Mouse (Mus musculus): Measurements from ENCODE around the gene Rad9b. TPM values are rescaled to one million over a fixed set of nuclear protein-coding genes. Genes with fewer than 3 reads are reported as not detected.

Gene Rad9b
- polyA plus RNA-seq, 2 experiments = 9.7 to 17.3 TPM

DNA sequence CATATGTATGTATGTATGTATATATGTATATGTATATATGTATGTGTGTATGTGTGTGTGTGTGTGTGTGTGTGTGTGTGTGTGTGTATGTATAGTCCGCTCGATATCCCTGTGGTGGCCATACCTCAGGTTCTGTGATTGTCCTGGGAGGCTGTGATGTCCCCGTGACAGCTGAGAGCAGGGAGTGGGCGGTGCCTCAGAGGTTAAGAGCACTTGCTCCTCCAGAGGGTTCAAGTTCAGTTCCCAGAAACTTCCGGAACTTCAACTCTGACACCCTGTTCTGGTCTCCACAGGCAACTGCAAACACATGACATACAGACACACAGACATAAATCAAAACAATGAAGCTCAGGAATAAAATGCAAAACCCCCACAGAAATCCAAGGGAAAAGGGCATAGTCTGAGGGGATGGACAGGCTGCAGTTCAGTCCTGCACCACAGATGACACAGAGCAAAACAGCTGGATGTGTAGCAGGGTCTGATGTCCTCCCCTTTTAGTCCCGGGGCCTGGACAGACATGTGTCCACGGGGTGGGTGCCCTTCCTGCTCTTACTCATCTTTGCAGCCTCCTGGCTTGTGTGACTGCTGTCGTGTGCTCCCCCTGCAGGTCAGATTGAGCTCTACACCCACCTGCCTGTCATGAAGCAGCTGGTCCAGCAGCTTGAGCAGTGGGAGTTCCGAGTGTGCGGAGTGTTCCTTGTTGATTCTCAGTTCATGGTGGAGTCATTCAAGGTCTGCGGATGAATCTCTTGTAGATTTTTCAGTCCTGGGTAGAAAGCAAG is 25.5 kb upstream of the Rad9b start:
- peaks cover 53% of the 10 kb centered on the region for H3K36me3 ChIP-seq (ENCODE audit: control insufficient read depth, insufficient read depth, low read length)
- no peak overlapping the region for H3K4me3 ChIP-seq (replicated peaks; ENCODE audit: low read length)
- H3K4me2 ChIP-seq (replicated peaks; ENCODE audit: low read depth, low read length, severe bottlenecking) = no peak overlapping the region
- peak; percentile 65 for DNase-seq (ENCODE audit: low spot score)
- H3K9me3 ChIP-seq (ENCODE audit: control insufficient read depth, low read length) = no peaks in the 10 kb centered on the region
- H3K4me1 ChIP-seq (ENCODE audit: control insufficient read depth, insufficient read depth, low read length) = no peaks in the 10 kb centered on the region
- no peaks in the 10 kb centered on the region for H3K27me3 ChIP-seq (ENCODE audit: control insufficient read depth, insufficient read depth, low read length)
- TF ChIP-seq POLR2A (IDR thresholded peaks at IDR 0.05; ENCODE audit: borderline replicate concordance, extremely low read depth, insufficient read depth, insufficient read length) = no peak
- H3K27ac ChIP-seq (replicated peaks; ENCODE audit: low read depth, low read length) = no peak overlapping the region
- H3K9ac ChIP-seq (ENCODE audit: low read depth, low read length, severe bottlenecking) = no peak overlapping the region
- ATAC-seq (ENCODE audit: low FRiP score, low read depth) = peak; percentile 63; the same call in 1 of the 2 replicates
- WGBS = 57% methylated on average over 10 of the region's 11 CpGs

DNA sequence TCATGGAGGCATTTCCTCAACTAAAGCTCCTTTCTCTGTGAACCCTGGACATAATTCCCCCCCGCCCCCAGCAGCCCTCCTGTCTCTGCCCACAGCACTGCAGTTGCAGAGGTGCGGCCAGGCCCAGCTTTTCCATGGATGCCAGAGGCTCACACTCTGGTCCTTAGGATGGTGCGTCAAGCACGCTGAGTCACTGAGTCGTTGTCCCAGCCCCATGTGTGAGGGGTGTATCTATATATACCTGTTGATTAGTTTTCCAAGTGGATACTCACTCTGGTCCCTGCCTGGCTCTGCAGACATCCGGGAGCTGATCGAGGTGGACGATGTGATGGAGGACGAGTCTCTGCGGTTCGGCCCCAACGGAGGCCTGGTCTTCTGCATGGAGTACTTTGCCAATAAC is 24.1 kb upstream of the Rad9b start:
- Histone ChIP-seq H3K4me2 (replicated peaks; ENCODE audit: low read depth, low read length, severe bottlenecking) (no peak overlapping the region), H3K9ac (ENCODE audit: low read depth, low read length, severe bottlenecking) (no peak overlapping the region), H3K36me3 (ENCODE audit: control insufficient read depth, insufficient read depth, low read length) (peaks cover 58% of the 10 kb centered on the region), H3K9me3 (ENCODE audit: control insufficient read depth, low read length) (no peaks in the 10 kb centered on the region), H3K27me3 (ENCODE audit: control insufficient read depth, insufficient read depth, low read length) (no peaks in the 10 kb centered on the region), H3K27ac (replicated peaks; ENCODE audit: low read depth, low read length) (no peak overlapping the region), H3K4me1 (ENCODE audit: control insufficient read depth, insufficient read depth, low read length) (peaks cover 3% of the 10 kb centered on the region; the same call in 1 of the 2 replicates), H3K4me3 (replicated peaks; ENCODE audit: low read length) (no peak overlapping the region)
- ATAC-seq (ENCODE audit: low FRiP score, low read depth) = no peak
- 94% methylated on average over 12 of the region's 12 CpGs for WGBS
- DNase-seq (ENCODE audit: low spot score) = no peak
- TF ChIP-seq POLR2A (IDR thresholded peaks at IDR 0.05; ENCODE audit: borderline replicate concordance, extremely low read depth, insufficient read depth, insufficient read length) = no peak

DNA sequence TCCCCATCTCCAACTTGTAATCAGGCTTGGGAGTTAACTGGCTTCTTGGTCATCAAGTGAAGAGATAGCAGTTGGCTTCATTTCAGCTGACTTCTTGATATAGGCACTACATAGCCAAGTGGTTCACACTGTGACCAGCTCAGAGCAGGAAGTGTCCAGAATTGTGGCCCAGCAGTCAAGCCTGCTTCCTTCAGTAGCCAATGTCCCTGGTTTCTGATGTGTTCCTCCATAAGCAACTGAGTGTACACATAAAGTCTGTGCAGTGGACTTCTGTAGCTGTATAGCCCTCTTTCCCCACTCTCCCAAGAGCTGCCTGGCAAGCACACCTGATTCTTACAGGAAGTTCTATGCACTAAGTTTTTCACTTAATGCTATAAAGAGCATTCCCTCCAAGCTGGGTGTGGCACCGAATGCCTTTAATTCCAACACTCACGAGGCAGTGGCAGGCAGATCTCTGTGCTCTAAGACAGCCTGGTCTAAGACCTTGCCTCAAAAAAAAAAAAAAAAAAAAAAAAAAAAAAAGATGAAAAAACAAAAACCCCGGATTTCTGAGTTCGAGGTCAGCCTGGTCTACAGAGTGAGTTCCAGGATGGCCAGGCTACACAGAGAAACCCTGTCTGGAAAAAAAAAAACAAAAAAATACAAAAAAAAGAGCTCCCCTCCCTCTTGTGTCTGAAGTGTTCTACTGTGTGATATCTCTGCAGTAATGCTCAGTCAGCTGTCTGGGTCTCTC is 23.2 kb upstream of the Rad9b start:
- Histone ChIP-seq H3K27me3 (ENCODE audit: control insufficient read depth, insufficient read depth, low read length) (no peaks in the 10 kb centered on the region), H3K9ac (ENCODE audit: low read depth, low read length, severe bottlenecking) (no peak overlapping the region), H3K36me3 (ENCODE audit: control insufficient read depth, insufficient read depth, low read length) (peaks cover 52% of the 10 kb centered on the region), H3K9me3 (ENCODE audit: control insufficient read depth, low read length) (no peaks in the 10 kb centered on the region), H3K4me3 (replicated peaks; ENCODE audit: low read length) (no peak overlapping the region), H3K27ac (replicated peaks; ENCODE audit: low read depth, low read length) (no peak overlapping the region), H3K4me1 (ENCODE audit: control insufficient read depth, insufficient read depth, low read length) (peaks cover 8% of the 10 kb centered on the region; the same call in 1 of the 2 replicates), H3K4me2 (replicated peaks; ENCODE audit: low read depth, low read length, severe bottlenecking) (no peak overlapping the region)
- WGBS = 91% methylated on average over 4 of the region's 4 CpGs
- no peak for TF ChIP-seq POLR2A (IDR thresholded peaks at IDR 0.05; ENCODE audit: borderline replicate concordance, extremely low read depth, insufficient read depth, insufficient read length)
- ATAC-seq (ENCODE audit: low FRiP score, low read depth) = no peak
- no peak for DNase-seq (ENCODE audit: low spot score)

DNA sequence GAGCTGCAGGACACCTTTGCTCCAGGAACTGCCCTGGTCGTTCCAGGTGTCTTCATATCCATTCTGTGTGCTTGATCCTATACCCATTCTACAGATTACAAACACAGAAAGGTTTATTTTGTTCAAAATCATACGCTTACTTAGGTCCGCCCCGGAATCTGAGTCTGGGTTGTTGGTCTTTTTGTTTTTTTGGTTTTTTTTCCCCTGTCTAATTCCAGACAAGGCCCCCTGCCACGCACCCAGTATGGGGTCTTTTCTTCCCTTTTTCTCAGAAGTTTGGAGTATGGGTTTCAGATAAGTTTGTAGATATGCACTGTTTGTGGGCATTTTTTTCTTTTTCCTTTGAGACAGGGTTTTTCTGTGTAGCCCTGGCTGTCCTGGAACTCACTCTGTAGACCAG is 18.8 kb upstream of the Rad9b start:
- 8% methylated on average over 5 of the region's 5 CpGs for WGBS
- no peak for ATAC-seq (ENCODE audit: low FRiP score, low read depth)
- Histone ChIP-seq H3K36me3 (ENCODE audit: control insufficient read depth, insufficient read depth, low read length) (peaks cover 29% of the 10 kb centered on the region), H3K27me3 (ENCODE audit: control insufficient read depth, insufficient read depth, low read length) (no peaks in the 10 kb centered on the region), H3K4me3 (replicated peaks; ENCODE audit: low read length) (peak overlapping the region; percentile 86), H3K4me2 (replicated peaks; ENCODE audit: low read depth, low read length, severe bottlenecking) (peak overlapping the region; percentile 63), H3K9me3 (ENCODE audit: control insufficient read depth, low read length) (no peaks in the 10 kb centered on the region), H3K4me1 (ENCODE audit: control insufficient read depth, insufficient read depth, low read length) (peaks cover 8% of the 10 kb centered on the region; the same call in 1 of the 2 replicates), H3K27ac (replicated peaks; ENCODE audit: low read depth, low read length) (peak overlapping the region; percentile 77), H3K9ac (ENCODE audit: low read depth, low read length, severe bottlenecking) (peak overlapping the region; percentile 76)
- TF ChIP-seq POLR2A (IDR thresholded peaks at IDR 0.05; ENCODE audit: borderline replicate concordance, extremely low read depth, insufficient read depth, insufficient read length) = no peak
- DNase-seq (ENCODE audit: low spot score) = no peak

DNA sequence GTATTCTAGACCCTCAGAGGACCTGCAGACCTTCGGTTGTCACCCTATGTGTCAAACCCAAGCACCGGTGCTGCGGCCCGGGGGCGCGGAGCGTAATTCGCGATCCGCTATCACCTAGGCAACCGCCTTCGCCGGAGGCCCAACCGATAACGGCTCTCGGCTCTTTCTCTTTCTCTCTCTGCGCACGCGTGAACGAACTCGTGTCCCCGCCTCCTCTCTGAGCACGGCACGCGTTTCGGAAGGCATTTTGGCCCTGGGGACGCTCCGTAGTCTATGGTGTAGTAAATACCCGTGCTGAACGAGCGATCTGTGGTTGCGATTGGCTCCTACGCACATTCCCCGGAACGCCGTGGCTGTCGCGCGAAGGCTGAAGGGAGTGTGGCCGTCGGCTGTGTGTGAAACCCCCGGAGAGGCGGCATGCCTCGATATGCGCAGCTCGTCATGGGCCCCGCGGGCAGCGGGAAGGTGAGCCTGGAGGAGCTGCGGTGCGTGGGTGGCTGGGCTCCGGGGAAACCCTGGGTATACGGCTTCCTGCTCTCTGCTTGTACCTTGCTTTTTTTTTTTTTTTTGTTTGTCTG is 18.2 kb upstream of the Rad9b start, which contains the start of gene Fam216a:
TSS of gene Fam216a (minus strand) at position 173 of the 578 bp plus-strand sequence.
- H3K9ac ChIP-seq (ENCODE audit: low read depth, low read length, severe bottlenecking) = peak within 1 kb of the TSS; percentile 76
- ATAC-seq (ENCODE audit: low FRiP score, low read depth) (peak; percentile 95), DNase-seq (ENCODE audit: low spot score) (peak; percentile 99)
- peak within 1 kb of the TSS; percentile 92 for H3K27ac ChIP-seq (replicated peaks; ENCODE audit: low read depth, low read length)
- no peaks in the 10 kb centered on the region for H3K27me3 ChIP-seq (ENCODE audit: control insufficient read depth, insufficient read depth, low read length)
- H3K4me2 ChIP-seq (replicated peaks; ENCODE audit: low read depth, low read length, severe bottlenecking) = peak within 1 kb of the TSS; percentile 63
- H3K4me1 ChIP-seq (ENCODE audit: control insufficient read depth, insufficient read depth, low read length) = peaks cover 8% of the 10 kb centered on the region; the same call in 1 of the 2 replicates
- peak within 1 kb of the TSS; percentile 86 for H3K4me3 ChIP-seq (replicated peaks; ENCODE audit: low read length)
- WGBS = under 1% methylated on average over 44 of the region's 53 CpGs
- 0 out of 2 replicates have a peak, but pooled peaks have one; percentile 28 for TF ChIP-seq POLR2A (IDR thresholded peaks at IDR 0.05; ENCODE audit: borderline replicate concordance, extremely low read depth, insufficient read depth, insufficient read length)
- no peaks in the 10 kb centered on the region for H3K9me3 ChIP-seq (ENCODE audit: control insufficient read depth, low read length)
- H3K36me3 ChIP-seq (ENCODE audit: control insufficient read depth, insufficient read depth, low read length) = peaks cover 35% of the 10 kb centered on the region

All from limb, embryonic 14.5 days (tissue).